Mouse (Mus musculus): Measurements from ENCODE around the gene Olfr414. TPM values are rescaled to one million over a fixed set of nuclear protein-coding genes. Genes with fewer than 3 reads are reported as not detected.

The Olfr414 gene
- not detected in 2 replicates for polyA plus RNA-seq (2014; fragmentation: Nextera tagmentation; extraction: Ambion mirVana)

- Histone ChIP-seq H3K36me3 (ENCODE audit: control insufficient read depth, insufficient read depth, low read length) (no peaks in the 10 kb centered on the region), H3K9ac (ENCODE audit: low read length) (no peak within 1 kb of the TSS), H3K27ac (ENCODE audit: low read depth, low read length) (no peak within 1 kb of the TSS), H3K4me3 (ENCODE audit: low read depth, low read length) (no peak within 1 kb of the TSS), H3K9me3 (replicated peaks; ENCODE audit: control insufficient read depth, low read length) (no peaks in the 10 kb centered on the region), H3K4me2 (ENCODE audit: low read length) (no peak within 1 kb of the TSS), H3K27me3 (replicated peaks; ENCODE audit: control insufficient read depth, insufficient read depth, low read length) (no peaks in the 10 kb centered on the region), H3K4me1 (ENCODE audit: control insufficient read depth, insufficient read depth, low read length) (no peaks in the 10 kb centered on the region)
- DNase-seq (ENCODE audit: low spot score), result no peak
- no peak for ATAC-seq
- 73% methylated on average over 1 of the region's 1 CpGs for WGBS
These were observed at the start of gene Olfr414 for GRCm38 (mm10) chr1:174423764-174424163. Olfr414 (plus strand) TSS chr1:174424064.

DNA sequence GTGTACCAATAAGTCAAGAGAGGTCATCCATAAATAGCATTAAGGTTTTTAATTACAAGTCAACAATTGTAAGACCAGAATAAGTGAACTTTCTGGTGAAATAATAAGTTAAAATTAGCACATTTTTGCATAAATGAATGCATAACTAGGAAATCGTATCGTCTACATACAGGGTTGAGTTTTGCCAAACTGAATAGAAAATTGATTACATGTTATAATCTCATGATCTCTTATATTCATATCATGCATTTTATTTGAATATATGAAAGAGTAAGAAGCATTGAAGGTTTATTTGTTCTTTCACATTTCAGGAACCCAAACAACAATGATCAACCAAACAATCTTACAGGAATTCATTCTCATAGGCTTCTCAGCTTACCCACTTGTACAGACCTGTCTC lies 33.1 kb upstream of the Olfr414 start, which contains the start of gene Olfr248:
Gene Olfr248, plus strand, starts transcription at position 301 of the 400 bp plus-strand sequence.
- Histone ChIP-seq H3K4me3 (ENCODE audit: low read depth, low read length) (no peak within 1 kb of the TSS), H3K9me3 (replicated peaks; ENCODE audit: control insufficient read depth, low read length) (no peaks in the 10 kb centered on the region), H3K4me2 (ENCODE audit: low read length) (no peak within 1 kb of the TSS), H3K9ac (ENCODE audit: low read length) (no peak within 1 kb of the TSS), H3K4me1 (ENCODE audit: control insufficient read depth, insufficient read depth, low read length) (no peaks in the 10 kb centered on the region), H3K36me3 (ENCODE audit: control insufficient read depth, insufficient read depth, low read length) (no peaks in the 10 kb centered on the region), H3K27me3 (replicated peaks; ENCODE audit: control insufficient read depth, insufficient read depth, low read length) (no peaks in the 10 kb centered on the region), H3K27ac (ENCODE audit: low read depth, low read length) (no peak within 1 kb of the TSS)
- WGBS, result 91% methylated on average over 2 of the region's 2 CpGs
- no peak for ATAC-seq
- DNase-seq (ENCODE audit: low spot score), result no peak

- Histone ChIP-seq H3K4me1 (ENCODE audit: control insufficient read depth, insufficient read depth, low read length) (no peaks in the 10 kb centered on the region), H3K36me3 (ENCODE audit: control insufficient read depth, insufficient read depth, low read length) (no peaks in the 10 kb centered on the region), H3K4me3 (ENCODE audit: low read depth, low read length) (no peak overlapping the region), H3K9ac (ENCODE audit: low read length) (no peak overlapping the region), H3K9me3 (replicated peaks; ENCODE audit: control insufficient read depth, low read length) (no peaks in the 10 kb centered on the region), H3K27me3 (replicated peaks; ENCODE audit: control insufficient read depth, insufficient read depth, low read length) (no peaks in the 10 kb centered on the region), H3K27ac (ENCODE audit: low read depth, low read length) (no peak overlapping the region), H3K4me2 (ENCODE audit: low read length) (no peak overlapping the region)
- no peak for ATAC-seq
- WGBS, result 92% methylated on average over 4 of the region's 4 CpGs
- no peak for DNase-seq (ENCODE audit: low spot score)
These were observed 905 bp upstream of the Olfr414 start for GRCm38 (mm10) chr1:174422959-174423358.

- no peaks in the 10 kb centered on the region for H3K9me3 ChIP-seq (replicated peaks; ENCODE audit: control insufficient read depth, low read length)
- H3K27ac ChIP-seq (ENCODE audit: low read depth, low read length), result no peak overlapping the region
- H3K4me1 ChIP-seq (ENCODE audit: control insufficient read depth, insufficient read depth, low read length), result no peaks in the 10 kb centered on the region
- 59% methylated on average over 3 of the region's 3 CpGs for WGBS
- H3K36me3 ChIP-seq (ENCODE audit: control insufficient read depth, insufficient read depth, low read length), result no peaks in the 10 kb centered on the region
- H3K27me3 ChIP-seq (replicated peaks; ENCODE audit: control insufficient read depth, insufficient read depth, low read length), result no peaks in the 10 kb centered on the region
- DNase-seq (ENCODE audit: low spot score), result no peak
- ATAC-seq, result no peak
- H3K9ac ChIP-seq (ENCODE audit: low read length), result no peak overlapping the region
- H3K4me3 ChIP-seq (ENCODE audit: low read depth, low read length), result no peak overlapping the region
- no peak overlapping the region for H3K4me2 ChIP-seq (ENCODE audit: low read length)
These were observed 2.5 kb downstream of the Olfr414 start for GRCm38 (mm10) chr1:174426180-174426986.

DNA sequence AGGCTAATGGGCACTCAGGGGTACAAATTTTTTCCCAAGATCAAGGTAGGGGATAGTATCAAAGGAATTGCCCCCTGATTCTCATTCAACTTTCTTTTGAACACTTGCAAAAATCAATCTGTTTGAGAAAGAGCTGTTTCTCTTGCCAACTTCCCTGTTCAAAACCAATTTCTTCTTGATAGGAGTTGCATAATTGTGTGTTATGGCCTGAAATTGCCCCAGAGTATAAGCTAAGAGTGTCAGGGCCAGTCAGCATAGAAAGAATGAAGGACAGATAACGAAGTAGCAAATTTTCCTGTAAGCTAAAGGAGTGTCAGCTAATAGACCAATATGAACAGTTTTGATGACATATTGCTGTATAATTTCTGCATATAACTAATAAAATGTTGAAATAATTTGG lies 3.5 kb downstream of the Olfr414 start:
- H3K27me3 ChIP-seq (replicated peaks; ENCODE audit: control insufficient read depth, insufficient read depth, low read length), result no peaks in the 10 kb centered on the region
- ATAC-seq, result no peak
- H3K27ac ChIP-seq (ENCODE audit: low read depth, low read length), result no peak overlapping the region
- H3K4me1 ChIP-seq (ENCODE audit: control insufficient read depth, insufficient read depth, low read length), result no peaks in the 10 kb centered on the region
- H3K9ac ChIP-seq (ENCODE audit: low read length), result no peak overlapping the region
- no peak overlapping the region for H3K4me3 ChIP-seq (ENCODE audit: low read depth, low read length)
- H3K4me2 ChIP-seq (ENCODE audit: low read length), result no peak overlapping the region
- 89% methylated on average over 1 of the region's 1 CpGs for WGBS
- no peaks in the 10 kb centered on the region for H3K36me3 ChIP-seq (ENCODE audit: control insufficient read depth, insufficient read depth, low read length)
- DNase-seq (ENCODE audit: low spot score), result no peak
- H3K9me3 ChIP-seq (replicated peaks; ENCODE audit: control insufficient read depth, low read length), result no peaks in the 10 kb centered on the region

DNA sequence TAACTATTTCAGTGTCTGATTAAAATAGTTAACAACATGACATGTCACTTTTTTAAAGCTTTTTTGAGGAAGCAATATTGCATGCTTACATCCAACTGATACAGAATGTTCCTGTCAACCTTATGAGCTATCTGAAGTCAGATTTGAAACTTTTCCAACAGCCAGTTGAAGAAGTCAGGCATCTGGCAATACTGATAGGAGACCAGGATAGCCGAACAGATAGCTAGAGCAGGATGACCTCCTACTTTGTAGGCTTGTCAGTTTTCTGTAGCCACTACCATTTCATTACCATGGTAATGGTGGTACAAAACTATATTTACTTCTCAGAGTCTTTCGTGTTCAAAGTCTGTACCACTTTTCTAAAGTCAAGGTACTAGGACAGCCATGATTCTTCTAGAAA lies 4.5 kb downstream of the Olfr414 start:
- H3K27me3 ChIP-seq (replicated peaks; ENCODE audit: control insufficient read depth, insufficient read depth, low read length), result no peaks in the 10 kb centered on the region
- no peak for DNase-seq (ENCODE audit: low spot score)
- H3K4me3 ChIP-seq (ENCODE audit: low read depth, low read length), result no peak overlapping the region
- no peaks in the 10 kb centered on the region for H3K4me1 ChIP-seq (ENCODE audit: control insufficient read depth, insufficient read depth, low read length)
- no peak overlapping the region for H3K4me2 ChIP-seq (ENCODE audit: low read length)
- ATAC-seq, result no peak
- 90% methylated on average over 2 of the region's 2 CpGs for WGBS
- no peaks in the 10 kb centered on the region for H3K36me3 ChIP-seq (ENCODE audit: control insufficient read depth, insufficient read depth, low read length)
- H3K27ac ChIP-seq (ENCODE audit: low read depth, low read length), result no peak overlapping the region
- H3K9me3 ChIP-seq (replicated peaks; ENCODE audit: control insufficient read depth, low read length), result no peaks in the 10 kb centered on the region
- H3K9ac ChIP-seq (ENCODE audit: low read length), result no peak overlapping the region

GRCm38 (mm10) chr1:174434121-174434520 lies 10.3 kb downstream of the Olfr414 start:
- no peak for ATAC-seq
- WGBS, result 56% methylated on average over 1 of the region's 1 CpGs
- no peak overlapping the region for H3K4me2 ChIP-seq (ENCODE audit: low read length)
- H3K4me3 ChIP-seq (ENCODE audit: low read depth, low read length), result no peak overlapping the region
- no peaks in the 10 kb centered on the region for H3K27me3 ChIP-seq (replicated peaks; ENCODE audit: control insufficient read depth, insufficient read depth, low read length)
- no peaks in the 10 kb centered on the region for H3K4me1 ChIP-seq (ENCODE audit: control insufficient read depth, insufficient read depth, low read length)
- no peak overlapping the region for H3K27ac ChIP-seq (ENCODE audit: low read depth, low read length)
- H3K9me3 ChIP-seq (replicated peaks; ENCODE audit: control insufficient read depth, low read length), result no peaks in the 10 kb centered on the region
- H3K36me3 ChIP-seq (ENCODE audit: control insufficient read depth, insufficient read depth, low read length), result no peaks in the 10 kb centered on the region
- H3K9ac ChIP-seq (ENCODE audit: low read length), result no peak overlapping the region
- DNase-seq (ENCODE audit: low spot score), result no peak

GRCm38 (mm10) chr1:174441782-174442181 lies 17.9 kb downstream of the Olfr414 start, which contains the start of gene Olfr220:
Olfr220 (plus strand) TSS chr1:174442082.
- Histone ChIP-seq H3K4me3 (ENCODE audit: low read depth, low read length) (no peak within 1 kb of the TSS), H3K27ac (ENCODE audit: low read depth, low read length) (no peak within 1 kb of the TSS), H3K4me1 (ENCODE audit: control insufficient read depth, insufficient read depth, low read length) (no peaks in the 10 kb centered on the region), H3K27me3 (replicated peaks; ENCODE audit: control insufficient read depth, insufficient read depth, low read length) (no peaks in the 10 kb centered on the region), H3K9ac (ENCODE audit: low read length) (no peak within 1 kb of the TSS), H3K9me3 (replicated peaks; ENCODE audit: control insufficient read depth, low read length) (no peaks in the 10 kb centered on the region), H3K4me2 (ENCODE audit: low read length) (no peak within 1 kb of the TSS), H3K36me3 (ENCODE audit: control insufficient read depth, insufficient read depth, low read length) (no peaks in the 10 kb centered on the region)
- DNase-seq (ENCODE audit: low spot score), result no peak
- WGBS, result 87% methylated on average over 1 of the region's 1 CpGs
- ATAC-seq, result no peak

- H3K9ac ChIP-seq (ENCODE audit: low read length), result no peak overlapping the region
- 87% methylated on average over 2 of the region's 2 CpGs for WGBS
- no peak for DNase-seq (ENCODE audit: low spot score)
- H3K9me3 ChIP-seq (replicated peaks; ENCODE audit: control insufficient read depth, low read length), result no peaks in the 10 kb centered on the region
- no peak overlapping the region for H3K4me2 ChIP-seq (ENCODE audit: low read length)
- no peaks in the 10 kb centered on the region for H3K4me1 ChIP-seq (ENCODE audit: control insufficient read depth, insufficient read depth, low read length)
- no peaks in the 10 kb centered on the region for H3K27me3 ChIP-seq (replicated peaks; ENCODE audit: control insufficient read depth, insufficient read depth, low read length)
- H3K4me3 ChIP-seq (ENCODE audit: low read depth, low read length), result no peak overlapping the region
- H3K27ac ChIP-seq (ENCODE audit: low read depth, low read length), result no peak overlapping the region
- no peak for ATAC-seq
- no peaks in the 10 kb centered on the region for H3K36me3 ChIP-seq (ENCODE audit: control insufficient read depth, insufficient read depth, low read length)
These were observed 31.2 kb downstream of the Olfr414 start for GRCm38 (mm10) chr1:174455100-174455499.

All from forebrain, embryonic 14.5 days (tissue).